Mouse (Mus musculus): ENCODE measurements around the gene Mkks.

- no peak for TF ChIP-seq CTCF (IDR thresholded peaks at IDR 0.05; ENCODE audit: extremely low read depth, insufficient read length, insufficient replicate concordance, low read depth, low read length)
- no peak for TF ChIP-seq POLR2A (IDR thresholded peaks at IDR 0.05; ENCODE audit: low read depth, low read length)
Measured at GRCm38 (mm10) chr2:136896131-136896530, 4.9 kb upstream of the Mkks start.
